Mouse (Mus musculus): ENCODE results near the gene Prr5.

- TF ChIP-seq POLR2A (IDR thresholded peaks at IDR 0.05; ENCODE audit: low read depth, low read length) (no peak), CTCF (IDR thresholded peaks at IDR 0.05; ENCODE audit: extremely low read depth, insufficient read length, insufficient replicate concordance, low read depth, low read length) (peak; percentile 58; the same call in 1 of the 2 replicates)
Observed at GRCm38 (mm10) chr15:84671401-84672307, 2.2 kb downstream of the Prr5 start.

All from small intestine, adult 2 months (tissue).